ENCODE assay signal across 22 mouse cellular contexts in genomic region chr11:33335616-33336015, GRCm38 (mm10). TPM values are rescaled to one million over a fixed set of nuclear protein-coding genes. Genes with fewer than 3 reads are reported as not detected.
"Had no signal": no experiment of that assay in that cellular context is flagged by ENCODE, and none has a peak within 500 bp of the region (broad histone marks: within the 10 kb centered on the region; RNA-seq: fewer than 3 reads in every experiment).

No protein-coding gene starts in this region.

- H3K4me1 ChIP-seq: lung, embryonic 15.5 days had no signal

- H3K27ac ChIP-seq: liver, embryonic 14.5 days; lung, embryonic 15.5 days; stomach, postnatal 0 days had no signal

- H3K9ac ChIP-seq: liver, embryonic 14.5 days; liver, postnatal 0 days; lung, embryonic 15.5 days had no signal

- H3K4me2 ChIP-seq: liver, embryonic 11.5 days; lung, embryonic 15.5 days; midbrain, embryonic 11.5 days had no signal

- H3K36me3 ChIP-seq: lung, embryonic 15.5 days had no signal

- H3K27me3 ChIP-seq: lung, embryonic 15.5 days had no signal

- H3K4me3 ChIP-seq: lung, embryonic 15.5 days had no signal

- DNase-seq: kidney, adult 9 months; kidney, postnatal 14 days; kidney, postnatal 4 days; liver, postnatal 0 days; lung, postnatal 10 days; lung, postnatal 4 days; midbrain, embryonic 14.5 days; thymus, postnatal 25 days had no signal

- H3K9me3 ChIP-seq: lung, embryonic 15.5 days had no signal

- ATAC-seq: liver, postnatal 0 days had no signal

RNA-seq across cellular contexts. Expression of gene Gm12117, which starts 59.1 kb away (rescaled TPM):
- polyA plus RNA-seq: kidney, embryonic 16.5 days; limb, embryonic 11.5 days; liver, embryonic 11.5 days; liver, embryonic 14.5 days; liver, postnatal 0 days; lung, embryonic 15.5 days; midbrain, embryonic 14.5 days; midbrain, postnatal 0 days; neural tube, embryonic 11.5 days; neural tube, embryonic 14.5 days; small intestine, adult 2 months; spleen, adult 2 months; stomach, embryonic 14.5 days; stomach, postnatal 0 days; thymus, postnatal 0 days had no signal
